8 mouse cellular contexts compared by ENCODE assay signal in genomic region chr19:44145702-44146567, GRCm38 (mm10). TPM values are rescaled to one million over a fixed set of nuclear protein-coding genes. Genes with fewer than 3 reads are reported as not detected.
DNase-seq lines count a peak whose midpoint lies in the region; ATAC-seq and TF ChIP-seq lines count a peak whose summit lies in the region.

TSS of gene Bloc1s2 (minus strand) at chr19:44146446.

- peak within 1 kb of the TSS; percentile 87 for H3K4me3 ChIP-seq in ES-Bruce4 (ENCODE audit: low read depth, low read length)
- peak within 1 kb of the TSS; percentile 67 for H3K4me3 ChIP-seq in forebrain, embryonic 14.5 days (ENCODE audit: low read depth, low read length)
- H3K4me3 ChIP-seq in neural tube, embryonic 15.5 days (replicated peaks), result peak within 1 kb of the TSS; percentile 73

- peak within 1 kb of the TSS; percentile 74 for H3K4me2 ChIP-seq in forebrain, embryonic 14.5 days (ENCODE audit: low read length)
- H3K4me2 ChIP-seq in neural tube, embryonic 15.5 days, result peak within 1 kb of the TSS; percentile 77

- H3K9me3 ChIP-seq in ES-Bruce4 (replicated peaks; ENCODE audit: control insufficient read depth, insufficient read depth, low read length, poor library complexity, severe bottlenecking), result no peaks in the 10 kb centered on the region
- H3K9me3 ChIP-seq in forebrain, embryonic 14.5 days (replicated peaks; ENCODE audit: control insufficient read depth, low read length), result no peaks in the 10 kb centered on the region
- H3K9me3 ChIP-seq in neural tube, embryonic 15.5 days (replicated peaks), result no peaks in the 10 kb centered on the region

- ATAC-seq in cerebellum, adult (ENCODE audit: insufficient number of reproducible peaks, low FRiP score, low TSS enrichment), result peak; percentile 88
- peak; percentile 96 for ATAC-seq in forebrain, embryonic 14.5 days
- peak; percentile 93 for ATAC-seq in neural tube, embryonic 15.5 days (ENCODE audit: low FRiP score)

- H3K36me3 ChIP-seq in ES-Bruce4 (ENCODE audit: control insufficient read depth, insufficient read depth, low read length, poor library complexity, severe bottlenecking), result peaks cover 37% of the 10 kb centered on the region
- H3K36me3 ChIP-seq in forebrain, embryonic 14.5 days (ENCODE audit: control insufficient read depth, insufficient read depth, low read length), result peaks cover 31% of the 10 kb centered on the region
- peaks cover 28% of the 10 kb centered on the region for H3K36me3 ChIP-seq in neural tube, embryonic 15.5 days

- WGBS in forebrain, embryonic 14.5 days, result 3% methylated on average over 46 of the region's 46 CpGs
- 2% methylated on average over 46 of the region's 46 CpGs for WGBS in neural tube, embryonic 15.5 days

- TF ChIP-seq EP300 in ES-Bruce4 (IDR thresholded peaks at IDR 0.05; ENCODE audit: insufficient read depth, low read depth, low read length), result no peak

- H3K27me3 ChIP-seq in ES-Bruce4 (ENCODE audit: control insufficient read depth, insufficient read depth, low read length, poor library complexity, severe bottlenecking), result no peaks in the 10 kb centered on the region
- no peaks in the 10 kb centered on the region for H3K27me3 ChIP-seq in forebrain, embryonic 14.5 days (replicated peaks; ENCODE audit: control insufficient read depth, insufficient read depth, low read length)
- H3K27me3 ChIP-seq in neural tube, embryonic 15.5 days (replicated peaks), result peaks cover 12% of the 10 kb centered on the region

- DNase-seq in forebrain, embryonic 14.5 days (ENCODE audit: low spot score), result peak; percentile 88
- peak; percentile 88 to 91 for DNase-seq in heart, postnatal 14 days
- DNase-seq in layer of hippocampus, adult 11-12 months (ENCODE audit: low spot score), result peak; percentile 89
- peak; percentile 90 to 93 for DNase-seq in lung, adult 18-20 months
- peak; percentile 89 for DNase-seq in testis, postnatal 14 days (ENCODE audit: low spot score)

- peak; percentile 27 for TF ChIP-seq POLR2A in ES-Bruce4 (IDR thresholded peaks at IDR 0.05; ENCODE audit: insufficient read depth, low read length)

- no peak for TF ChIP-seq CTCF in ES-Bruce4 (IDR thresholded peaks at IDR 0.05; ENCODE audit: low read depth, low read length)

- no peaks in the 10 kb centered on the region for H3K4me1 ChIP-seq in ES-Bruce4 (ENCODE audit: control insufficient read depth, insufficient read depth, low read length)
- peaks cover 9% of the 10 kb centered on the region; the same call in 1 of the 2 replicates for H3K4me1 ChIP-seq in forebrain, embryonic 14.5 days (ENCODE audit: control insufficient read depth, insufficient read depth, low read length)
- H3K4me1 ChIP-seq in neural tube, embryonic 15.5 days, result peaks cover 21% of the 10 kb centered on the region

- H3K9ac ChIP-seq in ES-Bruce4 (ENCODE audit: low read depth, poor library complexity, severe bottlenecking), result peak within 1 kb of the TSS; percentile 69
- H3K9ac ChIP-seq in forebrain, embryonic 14.5 days (ENCODE audit: low read length), result peak within 1 kb of the TSS; percentile 77
- H3K9ac ChIP-seq in neural tube, embryonic 15.5 days (replicated peaks), result peak within 1 kb of the TSS; percentile 77

- intact Hi-C loops in heart, postnatal 14 days (cut with DNase I), result no loop called here

- H3K27ac ChIP-seq in ES-Bruce4 (ENCODE audit: insufficient read depth, low read length), result no peak within 1 kb of the TSS
- H3K27ac ChIP-seq in forebrain, embryonic 14.5 days (ENCODE audit: low read depth, low read length), result peak within 1 kb of the TSS; percentile 27; the same call in 1 of the 2 replicates
- peak within 1 kb of the TSS; percentile 77 for H3K27ac ChIP-seq in neural tube, embryonic 15.5 days (replicated peaks)

RNA-seq across cellular contexts. Expression of gene Bloc1s2, which starts in this region (rescaled TPM):
- 81.3 and 86.7 TPM in 2 replicates for polyA plus RNA-seq in ES-Bruce4 (2011; ENCODE audit: insufficient read depth, insufficient read length, low read depth, missing spikeins)
- 165 and 168 TPM in 2 replicates for polyA plus RNA-seq in forebrain, embryonic 14.5 days (2014; fragmentation: Nextera tagmentation; extraction: Ambion mirVana)
- 10 to 100 TPM; 12.9 to 15.6 TPM for total RNA-seq in heart, postnatal 14 days (2021)
- polyA plus RNA-seq in neural tube, embryonic 15.5 days (2015; fragmentation: Nextera tagmentation; extraction: Ambion mirVana), result 158 and 169 TPM in 2 replicates
